Mouse (Mus musculus) kidney, adult 2 months (tissue): ENCODE measurements around the gene Col13a1. TPM values are rescaled to one million over a fixed set of nuclear protein-coding genes. Genes with fewer than 3 reads are reported as not detected.

Experiments
- DNase-seq: peaks from one replicate; pipeline ENCODE4 v3.0.0; 2021
- H3K27ac ChIP-seq: fragments of 200-500 bp; 2 replicates; pipeline ENCODE4 v1.5.1; 2012; ENCODE audit warnings: low read depth, low read length, control low read depth, inconsistent platforms; ENCODE audit not compliant: insufficient read depth
- H3K27me3 ChIP-seq: fragments of 200-500 bp; replicated peaks from 2 replicates; pipeline ENCODE4 v1.6.1; 2012; ENCODE audit warnings: mild to moderate bottlenecking, moderate library complexity, low read length, inconsistent platforms; ENCODE audit not compliant: control insufficient read depth, insufficient read depth
- H3K36me3 ChIP-seq: fragments of 200-500 bp; 2 replicates; pipeline ENCODE4 v1.6.1; 2012; ENCODE audit warnings: mild to moderate bottlenecking, moderate library complexity, low read length, inconsistent platforms; ENCODE audit not compliant: control insufficient read depth, insufficient read depth
- H3K4me1 ChIP-seq: fragments of 200-500 bp; 2 replicates; pipeline ENCODE4 v1.6.1; 2011; ENCODE audit warnings: low read length; ENCODE audit not compliant: control insufficient read depth, insufficient read depth
- H3K4me3 ChIP-seq: fragments of 200-500 bp; 2 replicates; pipeline ENCODE4 v1.5.1; 2011; ENCODE audit warnings: mild to moderate bottlenecking, low read depth, low read length, control low read depth; ENCODE audit not compliant: insufficient read depth
- CTCF ChIP-seq: fragments of 200-500 bp; conservative IDR thresholded peaks from 2 replicates; pipeline ENCODE4 v1.5.1; 2011; ENCODE audit warnings: low read depth, mild to moderate bottlenecking, control low read depth, low read length, moderate library complexity, mixed read lengths; ENCODE audit not compliant: insufficient read depth, insufficient read length
- POLR2A ChIP-seq: fragments of 200-500 bp; IDR thresholded peaks from one replicate; pipeline ENCODE4 v1.6.1; 2011; ENCODE audit warnings: low read depth, low read length, control low read depth
- WGBS: fragments of 180-500 bp; shearing (Covaris S2); methylation state at CpG from one replicate; pipeline ENCODE4 v1.1.7; 2018; 5-methylcytosine and 5-hydroxymethylcytosine counted together
- polyA plus RNA-seq: library from polyadenylated mRNA; depleted of rRNA; stranded (reverse); fragments of >200 nt; gene quantifications from 2 replicates; pipeline ENCODE4 v1.2.3, GENCODE M21; 2012

The Col13a1 gene
- polyA plus RNA-seq, 1 experiment, result 0.44 TPM

GRCm38 (mm10) chr10:61859451-61859850, 119.5 kb downstream of the Col13a1 start:
- Histone ChIP-seq H3K4me3 (no peak overlapping the region), H3K27me3 (no peaks in the 10 kb centered on the region), H3K27ac (no peak overlapping the region), H3K4me1 (no peaks in the 10 kb centered on the region), H3K36me3 (no peaks in the 10 kb centered on the region)
- no peak for DNase-seq
- 98% methylated on average over 2 of the region's 2 CpGs for WGBS
- TF ChIP-seq CTCF, result no peak
- no peak for TF ChIP-seq POLR2A

DNA sequence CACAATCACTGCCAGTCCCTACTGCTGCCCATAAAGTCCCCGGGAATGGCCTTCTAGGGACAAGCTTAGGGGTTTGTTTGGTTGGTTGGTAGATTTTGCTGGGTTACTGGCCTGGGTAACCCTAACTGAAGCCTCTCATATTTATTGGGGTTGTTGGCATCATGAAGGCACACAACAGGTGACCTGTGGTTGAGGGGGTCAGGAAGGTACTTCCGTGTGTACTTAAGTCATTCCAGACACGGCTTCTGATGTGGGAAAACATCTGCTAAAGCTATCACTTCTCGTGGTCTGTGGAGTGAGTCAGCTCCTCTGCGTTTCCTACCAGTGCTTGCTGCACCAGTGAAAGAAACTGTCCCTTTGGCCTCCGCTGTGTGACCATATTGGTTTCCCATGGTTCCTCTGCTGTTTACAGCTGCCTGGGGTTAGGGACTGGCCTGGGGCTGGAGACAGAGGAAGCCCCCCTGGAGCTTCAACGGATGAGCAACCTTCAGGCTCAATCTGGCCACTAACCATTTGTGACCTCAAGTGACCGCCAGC, 123.7 kb downstream of the Col13a1 start:
- Histone ChIP-seq H3K4me3 (no peak overlapping the region), H3K27ac (no peak overlapping the region), H3K27me3 (no peaks in the 10 kb centered on the region), H3K36me3 (no peaks in the 10 kb centered on the region), H3K4me1 (no peaks in the 10 kb centered on the region)
- no peak for TF ChIP-seq POLR2A
- TF ChIP-seq CTCF, result no peak
- no peak for DNase-seq
- WGBS, result 68% methylated on average over 8 of the region's 8 CpGs

- no peaks in the 10 kb centered on the region for H3K27me3 ChIP-seq
- TF ChIP-seq CTCF (no peak), POLR2A (no peak)
- peak; percentile 5 for DNase-seq
These were observed 126.1 kb downstream of the Col13a1 start for GRCm38 (mm10) chr10:61852824-61853223.

DNA sequence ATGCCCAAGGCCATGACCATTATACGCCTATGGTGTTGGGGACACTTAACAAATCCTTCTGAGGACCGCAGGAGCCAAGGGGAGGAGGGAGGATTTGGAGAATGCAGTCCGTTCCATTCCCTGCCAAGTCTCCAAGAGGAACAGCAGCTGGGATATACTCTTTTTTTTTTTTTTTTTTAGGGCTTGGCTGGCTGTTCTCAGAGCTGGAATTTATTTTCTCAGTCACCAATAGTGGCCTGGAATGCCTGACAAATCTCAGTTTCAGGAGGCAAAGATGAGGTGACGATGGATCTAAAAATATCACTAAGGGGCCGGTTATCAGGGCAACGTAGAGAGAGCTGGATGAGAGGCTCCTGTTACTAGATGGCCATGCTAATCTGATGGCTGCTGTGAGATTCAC, 130.4 kb downstream of the Col13a1 start:
- Histone ChIP-seq H3K4me3 (no peak overlapping the region), H3K4me1 (no peaks in the 10 kb centered on the region), H3K36me3 (no peaks in the 10 kb centered on the region), H3K27ac (no peak overlapping the region), H3K27me3 (no peaks in the 10 kb centered on the region)
- TF ChIP-seq CTCF, result no peak
- no peak for TF ChIP-seq POLR2A
- peak; percentile 14 for DNase-seq
- WGBS, result 77% methylated on average over 6 of the region's 6 CpGs

More at GRCm38 (mm10) chr10:61852824-61853223, 126.1 kb downstream of the Col13a1 start:
- Histone ChIP-seq H3K36me3 (no peaks in the 10 kb centered on the region), H3K27ac (no peak overlapping the region), H3K4me3 (no peak overlapping the region), H3K4me1 (no peaks in the 10 kb centered on the region)
- 79% methylated on average over 8 of the region's 8 CpGs for WGBS

DNA sequence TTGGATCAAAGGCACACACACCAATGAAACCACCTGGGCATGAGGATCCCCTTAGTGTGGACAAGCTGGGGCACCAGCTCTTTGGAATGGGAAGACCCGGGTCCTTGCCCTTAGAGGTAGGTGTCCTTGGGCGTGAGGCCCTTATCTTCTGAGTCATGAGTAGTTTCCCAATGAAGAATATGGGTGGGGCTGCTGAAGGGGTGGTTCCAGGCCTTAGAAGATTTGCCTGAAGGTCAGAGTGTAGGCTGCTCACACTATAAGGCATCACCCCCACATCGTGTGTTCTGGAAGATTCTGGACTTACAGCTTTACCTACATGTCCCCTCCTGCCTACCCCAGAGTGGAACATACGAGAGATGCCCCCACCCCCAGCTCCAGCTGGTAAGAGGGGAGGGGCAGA, 133.4 kb downstream of the Col13a1 start:
- H3K4me3 ChIP-seq, result no peak overlapping the region
- WGBS, result 90% methylated on average over 4 of the region's 4 CpGs
- no peaks in the 10 kb centered on the region for H3K36me3 ChIP-seq
- no peak for DNase-seq
- TF ChIP-seq CTCF (no peak), POLR2A (no peak)
- no peaks in the 10 kb centered on the region for H3K4me1 ChIP-seq
- H3K27ac ChIP-seq, result no peak overlapping the region
- H3K27me3 ChIP-seq, result no peaks in the 10 kb centered on the region

- WGBS, result 73% methylated on average over 7 of the region's 7 CpGs
- no peak; the same call in 1 of the 2 replicates for TF ChIP-seq CTCF
- TF ChIP-seq POLR2A, result no peak
- no peak for DNase-seq
- no peaks in the 10 kb centered on the region for H3K4me1 ChIP-seq
- no peak overlapping the region for H3K27ac ChIP-seq
- no peaks in the 10 kb centered on the region for H3K36me3 ChIP-seq
- H3K27me3 ChIP-seq, result no peaks in the 10 kb centered on the region
- H3K4me3 ChIP-seq, result no peak overlapping the region
These were observed 134.4 kb downstream of the Col13a1 start for GRCm38 (mm10) chr10:61844475-61844874.

DNA sequence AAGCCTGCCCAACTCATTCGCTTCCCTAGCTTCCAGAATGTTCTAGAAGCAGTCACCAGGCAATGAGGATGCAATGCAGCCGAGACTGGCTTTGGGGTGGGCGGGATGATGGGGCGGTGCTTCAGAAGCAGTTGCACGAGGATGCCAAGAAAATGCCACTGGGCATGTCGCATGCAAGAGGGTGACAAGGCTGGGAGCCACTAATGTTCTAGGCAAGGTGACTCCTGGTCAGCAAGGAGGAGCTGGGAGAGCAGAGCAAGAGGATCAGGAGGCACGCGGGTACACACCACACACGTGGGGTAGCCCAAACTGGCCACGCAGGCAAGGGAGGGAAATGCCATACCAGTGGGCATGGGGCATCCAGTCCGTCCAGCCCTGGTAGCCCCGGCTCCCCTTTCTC, 136.6 kb downstream of the Col13a1 start:
- WGBS, result 85% methylated on average over 12 of the region's 12 CpGs
- no peaks in the 10 kb centered on the region for H3K36me3 ChIP-seq
- no peaks in the 10 kb centered on the region for H3K27me3 ChIP-seq
- H3K4me1 ChIP-seq, result no peaks in the 10 kb centered on the region
- DNase-seq, result no peak
- TF ChIP-seq POLR2A (no peak), CTCF (no peak)
- no peak overlapping the region for H3K27ac ChIP-seq
- H3K4me3 ChIP-seq, result no peak overlapping the region
